In genomic region chr3:145991130-145991529, GRCm38 (mm10) we compare ENCODE assay signal across 12 mouse cellular contexts. TPM values are rescaled to one million over a fixed set of nuclear protein-coding genes. Genes with fewer than 3 reads are reported as not detected.
DNase-seq lines count a peak whose midpoint lies in the region; ATAC-seq lines count a peak whose summit lies in the region.
"Had no signal": no experiment of that assay in that cellular context is flagged by ENCODE, and none has a peak within 500 bp of the region (broad histone marks: within the 10 kb centered on the region; RNA-seq: fewer than 3 reads in every experiment).

No protein-coding gene starts in this region.

- H3K4me1 ChIP-seq in lung, embryonic 16.5 days (replicated peaks; ENCODE audit: control insufficient read depth, insufficient read depth, low read length) = peaks cover 19% of the 10 kb centered on the region
- peaks cover 38% of the 10 kb centered on the region for H3K4me1 ChIP-seq in embryonic facial prominence, embryonic 15.5 days
- H3K4me1 ChIP-seq in kidney, embryonic 15.5 days = peaks cover 53% of the 10 kb centered on the region
- H3K4me1 ChIP-seq in forebrain, embryonic 10.5 days = peaks cover 53% of the 10 kb centered on the region
- H3K4me1 ChIP-seq in hindbrain, embryonic 13.5 days (replicated peaks) = peaks cover 22% of the 10 kb centered on the region

- no peaks in the 10 kb centered on the region for H3K27me3 ChIP-seq in lung, embryonic 16.5 days (ENCODE audit: control insufficient read depth, insufficient read depth, low read depth, low read length)
- no peaks in the 10 kb centered on the region; the same call in 1 of the 2 replicates for H3K27me3 ChIP-seq in embryonic facial prominence, embryonic 15.5 days
- peaks cover 13% of the 10 kb centered on the region for H3K27me3 ChIP-seq in kidney, embryonic 15.5 days
- H3K27me3 ChIP-seq in forebrain, embryonic 10.5 days (ENCODE audit: poor library complexity, severe bottlenecking) = peaks cover 26% of the 10 kb centered on the region
- peaks cover 29% of the 10 kb centered on the region for H3K27me3 ChIP-seq in hindbrain, embryonic 13.5 days

- no peak overlapping the region for H3K9ac ChIP-seq in lung, embryonic 16.5 days (ENCODE audit: low read length)
- H3K9ac ChIP-seq in embryonic facial prominence, embryonic 15.5 days = no peak overlapping the region
- H3K9ac ChIP-seq in kidney, embryonic 15.5 days = no peak overlapping the region
- H3K9ac ChIP-seq in hindbrain, embryonic 13.5 days = no peak overlapping the region
- H3K9ac ChIP-seq: hindbrain, embryonic 12.5 days; liver, embryonic 12.5 days; midbrain, embryonic 13.5 days had no signal

- peak overlapping the region; percentile 25 for H3K4me2 ChIP-seq in lung, embryonic 16.5 days (ENCODE audit: low read depth, low read length)
- H3K4me2 ChIP-seq in embryonic facial prominence, embryonic 15.5 days (replicated peaks) = peak overlapping the region; percentile 32; the same call in 1 of the 2 replicates
- peak overlapping the region; percentile 27 for H3K4me2 ChIP-seq in kidney, embryonic 15.5 days
- no peak overlapping the region for H3K4me2 ChIP-seq in hindbrain, embryonic 13.5 days
- H3K4me2 ChIP-seq: hindbrain, embryonic 12.5 days; liver, embryonic 12.5 days; midbrain, embryonic 13.5 days had no signal

- 69% methylated on average over 13 of the region's 13 CpGs for WGBS in lung, embryonic 16.5 days
- 54% methylated on average over 13 of the region's 13 CpGs for WGBS in embryonic facial prominence, embryonic 15.5 days
- WGBS in kidney, embryonic 15.5 days = 76% methylated on average over 13 of the region's 13 CpGs
- 83% methylated on average over 13 of the region's 13 CpGs for WGBS in forebrain, embryonic 10.5 days
- WGBS in hindbrain, embryonic 13.5 days = 85% methylated on average over 13 of the region's 13 CpGs

- no peaks in the 10 kb centered on the region for H3K9me3 ChIP-seq in lung, embryonic 16.5 days (ENCODE audit: control insufficient read depth, low read length)
- no peaks in the 10 kb centered on the region for H3K9me3 ChIP-seq in embryonic facial prominence, embryonic 15.5 days (replicated peaks)
- no peaks in the 10 kb centered on the region for H3K9me3 ChIP-seq in kidney, embryonic 15.5 days (replicated peaks)
- no peaks in the 10 kb centered on the region for H3K9me3 ChIP-seq in forebrain, embryonic 10.5 days
- no peaks in the 10 kb centered on the region for H3K9me3 ChIP-seq in hindbrain, embryonic 13.5 days
- H3K9me3 ChIP-seq: hindbrain, embryonic 12.5 days; liver, embryonic 12.5 days; midbrain, embryonic 13.5 days had no signal

- no peak for ATAC-seq in lung, embryonic 16.5 days (ENCODE audit: low read depth)
- no peak for ATAC-seq in embryonic facial prominence, embryonic 15.5 days (ENCODE audit: insufficient number of reproducible peaks, low FRiP score, low TSS enrichment, low read depth)
- no peak for ATAC-seq in kidney, embryonic 15.5 days (replicated peaks; ENCODE audit: low FRiP score)
- no peak for ATAC-seq in hindbrain, embryonic 13.5 days (ENCODE audit: low FRiP score)
- no peak for ATAC-seq in megakaryocyte, adult 5-6 weeks (ENCODE audit: poor library complexity, severe bottlenecking)
- ATAC-seq: liver, embryonic 12.5 days; midbrain, embryonic 13.5 days had no signal

- no peak overlapping the region for H3K27ac ChIP-seq in lung, embryonic 16.5 days (ENCODE audit: low read length)
- H3K27ac ChIP-seq in embryonic facial prominence, embryonic 15.5 days (replicated peaks) = no peak overlapping the region
- H3K27ac ChIP-seq in kidney, embryonic 15.5 days = no peak overlapping the region
- no peak overlapping the region for H3K27ac ChIP-seq in forebrain, embryonic 10.5 days
- H3K27ac ChIP-seq in hindbrain, embryonic 13.5 days = no peak overlapping the region
- H3K27ac ChIP-seq: hindbrain, embryonic 12.5 days; liver, embryonic 12.5 days; midbrain, embryonic 13.5 days had no signal

- no peaks in the 10 kb centered on the region for H3K36me3 ChIP-seq in lung, embryonic 16.5 days (ENCODE audit: control insufficient read depth, insufficient read depth, low read length)
- H3K36me3 ChIP-seq in embryonic facial prominence, embryonic 15.5 days = no peaks in the 10 kb centered on the region
- H3K36me3 ChIP-seq in kidney, embryonic 15.5 days = no peaks in the 10 kb centered on the region
- H3K36me3 ChIP-seq in forebrain, embryonic 10.5 days (replicated peaks) = peaks cover 21% of the 10 kb centered on the region
- H3K36me3 ChIP-seq in hindbrain, embryonic 13.5 days = no peaks in the 10 kb centered on the region
- H3K36me3 ChIP-seq: hindbrain, embryonic 12.5 days; midbrain, embryonic 13.5 days had no signal

- no peak for DNase-seq in lung, postnatal 10 days
- DNase-seq in forebrain, embryonic 10.5 days (ENCODE audit: extremely low spot score, low spot score) = no peak
- DNase-seq: adrenal gland, adult 2 months; embryo, embryonic 11 days had no signal

- peak overlapping the region; percentile 16; the same call in 1 of the 2 replicates for H3K4me3 ChIP-seq in lung, embryonic 16.5 days (ENCODE audit: low read length)
- no peak overlapping the region for H3K4me3 ChIP-seq in embryonic facial prominence, embryonic 15.5 days (replicated peaks)
- H3K4me3 ChIP-seq in kidney, embryonic 15.5 days (replicated peaks) = no peak overlapping the region; the same call in 1 of the 2 replicates
- H3K4me3 ChIP-seq in forebrain, embryonic 10.5 days = no peak overlapping the region
- no peak overlapping the region for H3K4me3 ChIP-seq in hindbrain, embryonic 13.5 days
- H3K4me3 ChIP-seq: hindbrain, embryonic 12.5 days; liver, embryonic 12.5 days; midbrain, embryonic 13.5 days had no signal

RNA-seq across cellular contexts. Expression of gene Syde2, which starts 3.5 kb away (rescaled TPM):
- polyA plus RNA-seq in lung, embryonic 16.5 days (2015; fragmentation: Nextera tagmentation; extraction: Ambion mirVana) = 2.4 and 2.5 TPM in 2 replicates
- 1.6 and 1.7 TPM in 2 replicates for polyA plus RNA-seq in embryonic facial prominence, embryonic 15.5 days (2015; fragmentation: Nextera tagmentation; extraction: Ambion mirVana)
- 1.4 and 1.8 TPM in 2 replicates for polyA plus RNA-seq in kidney, embryonic 15.5 days (2015; fragmentation: Nextera tagmentation; extraction: Ambion mirVana)
- 1.2 and 1.5 TPM in 2 replicates for polyA plus RNA-seq in forebrain, embryonic 10.5 days (2016; fragmentation: Nextera tagmentation; extraction: Ambion mirVana)
- polyA plus RNA-seq in hindbrain, embryonic 13.5 days (2015; fragmentation: Nextera tagmentation; extraction: Ambion mirVana) = 0.31 and 0.36 TPM in 2 replicates
- total RNA-seq in megakaryocyte, adult 5-6 weeks (2015) = 0.25 and 0.52 TPM in 2 replicates
- 0.44 and 0.53 TPM in 2 replicates for total RNA-seq in megakaryocyte, adult 5-6 weeks (2017)

RNA-seq across cellular contexts. Expression of gene 2410004B18Rik, which starts 53.3 kb away (rescaled TPM):
- 44.9 and 46.9 TPM in 2 replicates for polyA plus RNA-seq in lung, embryonic 16.5 days (2015; fragmentation: Nextera tagmentation; extraction: Ambion mirVana)
- polyA plus RNA-seq in embryonic facial prominence, embryonic 15.5 days (2015; fragmentation: Nextera tagmentation; extraction: Ambion mirVana) = 49.1 and 49.9 TPM in 2 replicates
- polyA plus RNA-seq in kidney, embryonic 15.5 days (2015; fragmentation: Nextera tagmentation; extraction: Ambion mirVana) = 50.2 and 52.7 TPM in 2 replicates
- 49.0 and 51.5 TPM in 2 replicates for polyA plus RNA-seq in forebrain, embryonic 10.5 days (2016; fragmentation: Nextera tagmentation; extraction: Ambion mirVana)
- 73.2 and 74.1 TPM in 2 replicates for polyA plus RNA-seq in hindbrain, embryonic 13.5 days (2015; fragmentation: Nextera tagmentation; extraction: Ambion mirVana)
- 33.0 and 47.7 TPM in 2 replicates for total RNA-seq in megakaryocyte, adult 5-6 weeks (2015)
- 14.4 and 15.8 TPM in 2 replicates for total RNA-seq in megakaryocyte, adult 5-6 weeks (2017)
